Mouse (Mus musculus) forebrain, embryonic 12.5 days (tissue): ENCODE measurements around the gene Kif17. TPM values are rescaled to one million over a fixed set of nuclear protein-coding genes. Genes with fewer than 3 reads are reported as not detected.
A peak's percentile ranks its signal among the peaks of the same experiment; 100 is the strongest.

Source experiments
- microRNA-seq: library from miRNA; unstranded; fragments of <30 nt; microRNA quantifications from one replicate; pipeline ENCODE4, GENCODE M21; 2017
- polyA plus RNA-seq: library from polyadenylated mRNA; unstranded; fragments of >200 nt; fragmentation: Nextera tagmentation; extraction: Ambion mirVana; gene quantifications from 2 replicates; pipeline ENCODE4 v1.2.1, GENCODE M21; 2016

Gene Kif17
- polyA plus RNA-seq, 1 experiment from 2014 or later = 0.40 TPM

Small RNA genes lying within 50 kb of the gene (microRNA-seq; reads per million reads assigned to microRNA genes)
- not detected for gene Gm27646
- 2.4 reads per million, percentile 3 among the genes with 10 or more reads in this experiment for gene Mir7019

Other genes starting within 250 kb of the Kif17 start
- gene Hp1bp3, start 34.1 kb upstream of the Kif17 start, polyA plus RNA-seq = 214 and 229 TPM in 2 replicates
- gene Sh2d5, start within 50 bp of the Kif17 start, polyA plus RNA-seq = 1.3 and 1.6 TPM in 2 replicates
- gene Ddost, start 54.3 kb downstream of the Kif17 start, polyA plus RNA-seq = 193 and 209 TPM in 2 replicates
- 53.9 and 57.0 TPM in 2 replicates for gene Pink1, start 75.9 kb downstream of the Kif17 start, polyA plus RNA-seq
- 1.6 and 1.8 TPM in 2 replicates for gene Cda, start 117.6 kb downstream of the Kif17 start, polyA plus RNA-seq
- gene Fam43b, start 146.1 kb downstream of the Kif17 start, polyA plus RNA-seq = 0.21 and 0.24 TPM in 2 replicates
- 14.5 and 14.7 TPM in 2 replicates for gene Mul1, start 184.2 kb downstream of the Kif17 start, polyA plus RNA-seq
- gene Camk2n1, start 203.9 kb downstream of the Kif17 start, polyA plus RNA-seq = 4.8 and 5.4 TPM in 2 replicates